Mouse (Mus musculus) lung, postnatal 4 days (tissue): ENCODE data around the gene Ssbp3.

Source experiments
- DNase-seq, 2 experiments: peaks; one replicate each; pipeline ENCODE4 v3.0.0; 2021

Ssbp3 gene

GRCm38 (mm10) chr4:107063214-107063613 lies 152.7 kb downstream of the Ssbp3 start:
- DNase-seq = no peak

- no peak for DNase-seq
Measured at GRCm38 (mm10) chr4:107064394-107065098, 154.0 kb downstream of the Ssbp3 start.

GRCm38 (mm10) chr4:107066252-107067124 lies 156.0 kb downstream of the Ssbp3 start, which contains the start of the genes Mrpl37 and Cyb5rl:
Gene Mrpl37, minus strand, starts transcription at chr4:107066868.
Gene Cyb5rl, plus strand, starts transcription at chr4:107066988.
- peak; percentile 95 to 98 for DNase-seq

- peak; percentile 52 to 54 for DNase-seq
Measured at GRCm38 (mm10) chr4:107067151-107067840, 156.8 kb downstream of the Ssbp3 start.

- no peak for DNase-seq
Measured at GRCm38 (mm10) chr4:107072343-107072742, 161.8 kb downstream of the Ssbp3 start.

- no peak for DNase-seq
Measured at GRCm38 (mm10) chr4:107075456-107075855, 165.0 kb downstream of the Ssbp3 start.

- no peak for DNase-seq
Measured at GRCm38 (mm10) chr4:107078894-107079293, 168.4 kb downstream of the Ssbp3 start.

GRCm38 (mm10) chr4:107079716-107080115 lies 169.2 kb downstream of the Ssbp3 start:
- DNase-seq = no peak

- DNase-seq = no peak
Measured at GRCm38 (mm10) chr4:107082185-107082584, 171.7 kb downstream of the Ssbp3 start.

GRCm38 (mm10) chr4:107083126-107083525 lies 172.6 kb downstream of the Ssbp3 start:
- DNase-seq = no peak

GRCm38 (mm10) chr4:107084343-107084742 lies 173.8 kb downstream of the Ssbp3 start:
- no peak for DNase-seq

GRCm38 (mm10) chr4:107084858-107085257 lies 174.4 kb downstream of the Ssbp3 start:
- no peak for DNase-seq

GRCm38 (mm10) chr4:107091696-107092095 lies 181.2 kb downstream of the Ssbp3 start:
- DNase-seq = no peak

- DNase-seq = no peak
Measured at GRCm38 (mm10) chr4:107094484-107095187, 184.1 kb downstream of the Ssbp3 start.

GRCm38 (mm10) chr4:107096043-107096442 lies 185.5 kb downstream of the Ssbp3 start:
- DNase-seq = no peak

- no peak for DNase-seq
Measured at GRCm38 (mm10) chr4:107096841-107097373, 186.4 kb downstream of the Ssbp3 start, which contains the start of gene Cdcp2. Gene Cdcp2, plus strand, starts transcription at chr4:107096891.

- no peak for DNase-seq
Measured at GRCm38 (mm10) chr4:107097871-107098270, 187.4 kb downstream of the Ssbp3 start.

GRCm38 (mm10) chr4:107098375-107098774 lies 187.9 kb downstream of the Ssbp3 start:
- no peak for DNase-seq

GRCm38 (mm10) chr4:107098791-107099525 lies 188.5 kb downstream of the Ssbp3 start:
- DNase-seq = no peak
